Mouse (Mus musculus): ENCODE results near the gene Stra6.

DNA sequence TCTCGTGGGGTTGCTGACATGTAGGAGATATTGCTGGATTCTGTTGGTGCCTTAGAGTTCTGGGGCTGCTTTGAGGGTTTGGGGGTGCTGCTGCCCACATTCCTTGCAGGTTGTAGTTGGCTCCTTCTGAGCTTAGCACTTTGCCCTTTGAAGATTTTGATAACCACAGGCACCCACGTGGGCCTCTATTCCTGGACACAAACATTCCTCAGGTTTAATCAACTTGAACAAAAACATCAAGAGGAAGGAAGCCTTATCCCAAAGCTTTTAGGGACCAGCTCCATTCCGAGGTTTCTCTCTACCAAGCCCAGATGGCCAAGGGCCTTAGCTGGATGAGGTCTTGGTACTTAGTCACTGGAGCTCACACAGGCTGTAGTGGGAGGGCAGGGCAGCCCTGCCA is 67.3 kb downstream of the Stra6 start:
- no peak for TF ChIP-seq HCFC1 (IDR thresholded peaks at IDR 0.05; ENCODE audit: borderline replicate concordance, insufficient read depth, low read length)
- no peak for TF ChIP-seq ZC3H11A (IDR thresholded peaks at IDR 0.05; ENCODE audit: borderline replicate concordance, low read depth, low read length)
- no peak for TF ChIP-seq MAFK (IDR thresholded peaks at IDR 0.05; ENCODE audit: insufficient read depth, low read depth, low read length)
- TF ChIP-seq CHD2 (IDR thresholded peaks at IDR 0.05; ENCODE audit: low read depth, low read length) = no peak
- TF ChIP-seq ZNF384 (IDR thresholded peaks at IDR 0.05; ENCODE audit: low read depth, low read length) = no peak

Measured in ES-E14 (cell line).